Mouse (Mus musculus) natural killer cell, adult 2 months (primary cell): ENCODE measurements around the gene Scgb2b26.
"Not testable (repeated sequence)": the region's sequence is repeated elsewhere in the genome, so short reads cannot be mapped to it uniquely, and the experiment has no call there.

Experiments
- DNase-seq, 2 experiments: peaks; one replicate each; pipeline ENCODE4 v3.0.0; 2022; ENCODE audit warnings: low spot score in 2 of 2

Gene Scgb2b26

GRCm38 (mm10) chr7:33944940-33945339 is at the start of gene Scgb2b26:
Scgb2b26 (minus strand) TSS chr7:33945040.
- no peak for DNase-seq

- DNase-seq: not testable (repeated sequence)
Observed at GRCm38 (mm10) chr7:33982281-33982680, 37.4 kb upstream of the Scgb2b26 start.

GRCm38 (mm10) chr7:33902982-33903381 is 41.9 kb downstream of the Scgb2b26 start:
- DNase-seq: no peak

- DNase-seq: peak in 1 of 2 experiments; percentile 8
Observed at GRCm38 (mm10) chr7:33900803-33901202, 44.0 kb downstream of the Scgb2b26 start.

GRCm38 (mm10) chr7:33900007-33900406 is 44.8 kb downstream of the Scgb2b26 start:
- peak in 1 of 2 experiments; percentile 5 for DNase-seq
